Mouse (Mus musculus): ENCODE measurements around the gene Mcub. TPM values are rescaled to one million over a fixed set of nuclear protein-coding genes. Genes with fewer than 3 reads are reported as not detected.

The Mcub gene
- polyA plus RNA-seq, 1 experiment from 2014 or later = 3.4 TPM

GRCm38 (mm10) chr3:129880925-129881593, 88.9 kb downstream of the Mcub start:
- Histone ChIP-seq H3K4me3 (ENCODE audit: low read depth, low read length) (no peak overlapping the region), H3K27ac (ENCODE audit: low read length) (no peak overlapping the region), H3K4me1 (ENCODE audit: control insufficient read depth, insufficient read depth, low read length) (no peaks in the 10 kb centered on the region), H3K9ac (replicated peaks; ENCODE audit: low read depth, low read length) (no peak overlapping the region), H3K4me2 (replicated peaks; ENCODE audit: low read depth, low read length) (no peak overlapping the region), H3K9me3 (ENCODE audit: control insufficient read depth, low read depth, low read length) (no peaks in the 10 kb centered on the region), H3K36me3 (ENCODE audit: control insufficient read depth, insufficient read depth, low read length) (no peaks in the 10 kb centered on the region), H3K27me3 (ENCODE audit: control insufficient read depth, insufficient read depth, low read length) (no peaks in the 10 kb centered on the region)
- 74% methylated on average over 8 of the region's 8 CpGs for WGBS
- ATAC-seq (ENCODE audit: insufficient number of reproducible peaks, insufficient read depth, low FRiP score, low read depth) = no peak

GRCm38 (mm10) chr3:129879913-129880312, 90.1 kb downstream of the Mcub start:
- peak overlapping the region; percentile 56; the same call in 1 of the 2 replicates for H3K4me3 ChIP-seq (ENCODE audit: low read depth, low read length)
- no peaks in the 10 kb centered on the region for H3K36me3 ChIP-seq (ENCODE audit: control insufficient read depth, insufficient read depth, low read length)
- H3K27me3 ChIP-seq (ENCODE audit: control insufficient read depth, insufficient read depth, low read length) = no peaks in the 10 kb centered on the region
- no peak overlapping the region for H3K9ac ChIP-seq (replicated peaks; ENCODE audit: low read depth, low read length)
- 67% methylated on average over 2 of the region's 2 CpGs for WGBS
- ATAC-seq (ENCODE audit: insufficient number of reproducible peaks, insufficient read depth, low FRiP score, low read depth) = no peak
- peak overlapping the region; percentile 84 for H3K4me2 ChIP-seq (replicated peaks; ENCODE audit: low read depth, low read length)
- no peaks in the 10 kb centered on the region for H3K9me3 ChIP-seq (ENCODE audit: control insufficient read depth, low read depth, low read length)
- no peak overlapping the region for H3K27ac ChIP-seq (ENCODE audit: low read length)
- no peaks in the 10 kb centered on the region for H3K4me1 ChIP-seq (ENCODE audit: control insufficient read depth, insufficient read depth, low read length)

DNA sequence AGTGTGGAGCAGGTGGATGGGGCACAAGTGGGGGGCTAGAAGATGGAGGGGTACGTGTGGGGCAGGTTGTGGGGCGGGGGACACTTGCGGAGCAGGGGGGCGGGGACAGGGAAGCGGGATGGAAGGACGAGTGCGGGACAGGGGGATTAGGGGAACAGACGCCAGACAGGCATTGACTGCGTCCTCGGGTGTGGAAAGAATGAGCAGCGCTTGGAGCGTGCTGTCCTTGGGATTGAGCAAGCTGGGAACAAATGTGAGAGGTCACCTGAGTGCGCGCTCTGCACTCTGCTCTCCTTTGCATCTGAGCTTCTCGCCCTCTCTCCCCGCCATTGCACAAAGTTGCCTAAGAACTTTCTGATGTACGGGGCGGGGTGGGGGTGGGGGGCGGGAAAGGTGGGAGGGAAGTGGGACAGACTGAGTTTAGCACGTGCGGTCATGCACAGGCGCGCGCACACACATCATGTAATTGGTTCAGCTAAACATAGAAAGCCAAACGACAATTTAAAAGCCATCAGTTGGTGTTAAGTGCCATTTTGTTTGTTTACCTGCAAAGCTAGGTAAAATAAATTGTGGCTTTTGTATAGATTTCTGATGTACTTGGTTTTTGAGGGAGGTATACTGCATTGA, 90.8 kb downstream of the Mcub start:
- H3K27me3 ChIP-seq (ENCODE audit: control insufficient read depth, insufficient read depth, low read length) = no peaks in the 10 kb centered on the region
- H3K9me3 ChIP-seq (ENCODE audit: control insufficient read depth, low read depth, low read length) = no peaks in the 10 kb centered on the region
- WGBS = under 1% methylated on average over 24 of the region's 25 CpGs
- peak overlapping the region; percentile 84 for H3K4me2 ChIP-seq (replicated peaks; ENCODE audit: low read depth, low read length)
- ATAC-seq (ENCODE audit: insufficient number of reproducible peaks, insufficient read depth, low FRiP score, low read depth) = peak; percentile 38
- H3K36me3 ChIP-seq (ENCODE audit: control insufficient read depth, insufficient read depth, low read length) = no peaks in the 10 kb centered on the region
- H3K9ac ChIP-seq (replicated peaks; ENCODE audit: low read depth, low read length) = peak overlapping the region; percentile 53; the same call in 1 of the 2 replicates
- peak overlapping the region; percentile 56 for H3K4me3 ChIP-seq (ENCODE audit: low read depth, low read length)
- peak overlapping the region; percentile 56; the same call in 1 of the 2 replicates for H3K27ac ChIP-seq (ENCODE audit: low read length)
- no peaks in the 10 kb centered on the region for H3K4me1 ChIP-seq (ENCODE audit: control insufficient read depth, insufficient read depth, low read length)

- WGBS = under 1% methylated on average over 52 of the region's 66 CpGs
Observed at GRCm38 (mm10) chr3:129878405-129879021, 91.5 kb downstream of the Mcub start, which contains the start of gene Pla2g12a. Gene Pla2g12a, plus strand, starts transcription at chr3:129878606.

DNA sequence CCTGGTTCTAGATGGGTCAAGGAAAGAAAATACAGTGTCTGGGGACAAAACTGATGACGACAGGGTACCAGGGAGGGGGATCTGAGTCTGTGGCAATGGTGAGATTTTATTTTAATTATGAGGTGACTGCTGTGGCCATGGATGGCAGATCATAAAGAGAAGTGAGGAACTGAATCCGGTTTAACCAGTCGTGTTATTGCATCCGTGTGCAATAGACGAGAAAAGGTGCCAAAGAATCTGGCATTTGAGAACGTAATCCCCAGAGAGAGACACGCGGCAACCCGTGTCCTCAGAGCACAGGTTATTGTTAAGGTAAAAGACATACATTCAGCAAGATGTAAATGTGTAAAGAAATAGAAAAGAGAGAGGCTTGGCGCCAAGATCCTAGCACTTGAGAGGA, 92.7 kb downstream of the Mcub start:
- H3K27me3 ChIP-seq (ENCODE audit: control insufficient read depth, insufficient read depth, low read length) = no peaks in the 10 kb centered on the region
- WGBS = 85% methylated on average over 10 of the region's 10 CpGs
- H3K9ac ChIP-seq (replicated peaks; ENCODE audit: low read depth, low read length) = no peak overlapping the region
- no peaks in the 10 kb centered on the region for H3K4me1 ChIP-seq (ENCODE audit: control insufficient read depth, insufficient read depth, low read length)
- no peak overlapping the region for H3K27ac ChIP-seq (ENCODE audit: low read length)
- H3K4me2 ChIP-seq (replicated peaks; ENCODE audit: low read depth, low read length) = no peak overlapping the region
- H3K4me3 ChIP-seq (ENCODE audit: low read depth, low read length) = no peak overlapping the region
- H3K9me3 ChIP-seq (ENCODE audit: control insufficient read depth, low read depth, low read length) = no peaks in the 10 kb centered on the region
- no peak for ATAC-seq (ENCODE audit: insufficient number of reproducible peaks, insufficient read depth, low FRiP score, low read depth)
- no peaks in the 10 kb centered on the region for H3K36me3 ChIP-seq (ENCODE audit: control insufficient read depth, insufficient read depth, low read length)

More at GRCm38 (mm10) chr3:129878405-129879021, 91.5 kb downstream of the Mcub start, which contains the start of gene Pla2g12a:
- Histone ChIP-seq H3K4me3 (ENCODE audit: low read depth, low read length) (peak within 1 kb of the TSS; percentile 56), H3K4me2 (replicated peaks; ENCODE audit: low read depth, low read length) (peak within 1 kb of the TSS; percentile 84), H3K4me1 (ENCODE audit: control insufficient read depth, insufficient read depth, low read length) (no peaks in the 10 kb centered on the region), H3K9ac (replicated peaks; ENCODE audit: low read depth, low read length) (peak within 1 kb of the TSS; percentile 53; the same call in 1 of the 2 replicates), H3K27me3 (ENCODE audit: control insufficient read depth, insufficient read depth, low read length) (no peaks in the 10 kb centered on the region), H3K27ac (ENCODE audit: low read length) (peak within 1 kb of the TSS; percentile 56; the same call in 1 of the 2 replicates), H3K36me3 (ENCODE audit: control insufficient read depth, insufficient read depth, low read length) (no peaks in the 10 kb centered on the region), H3K9me3 (ENCODE audit: control insufficient read depth, low read depth, low read length) (no peaks in the 10 kb centered on the region)
- peak; percentile 90 for ATAC-seq (ENCODE audit: insufficient number of reproducible peaks, insufficient read depth, low FRiP score, low read depth)

Other genes starting within 250 kb of the Mcub start
- 2.0 and 2.2 TPM in 2 replicates for gene Egf, start 214.9 kb downstream of the Mcub start, polyA plus RNA-seq (2014; fragmentation: Nextera tagmentation; extraction: Ambion mirVana)
- gene Lrit3, start 166.2 kb downstream of the Mcub start, polyA plus RNA-seq (2014; fragmentation: Nextera tagmentation; extraction: Ambion mirVana) = 0.16 TPM in 1 of 2 replicates, not detected in the other
- not detected in 2 replicates for gene Rrh, start 147.6 kb downstream of the Mcub start, polyA plus RNA-seq (2014; fragmentation: Nextera tagmentation; extraction: Ambion mirVana)
- gene Gar1, start 138.8 kb downstream of the Mcub start, polyA plus RNA-seq (2014; fragmentation: Nextera tagmentation; extraction: Ambion mirVana) = 29.5 and 39.4 TPM in 2 replicates
- 67.4 and 76.1 TPM in 2 replicates for gene Cfi, start 134.3 kb downstream of the Mcub start, polyA plus RNA-seq (2014; fragmentation: Nextera tagmentation; extraction: Ambion mirVana)
- 38.5 and 50.1 TPM in 2 replicates for gene Pla2g12a, start 91.6 kb downstream of the Mcub start, polyA plus RNA-seq (2014; fragmentation: Nextera tagmentation; extraction: Ambion mirVana)
- gene Casp6, start 68.8 kb downstream of the Mcub start, polyA plus RNA-seq (2014; fragmentation: Nextera tagmentation; extraction: Ambion mirVana) = 98.6 and 112 TPM in 2 replicates
- gene Sec24b, start 91.3 kb upstream of the Mcub start, polyA plus RNA-seq (2014; fragmentation: Nextera tagmentation; extraction: Ambion mirVana) = 36.8 and 37.1 TPM in 2 replicates
- 7.7 and 7.9 TPM in 2 replicates for gene Col25a1, start 161.3 kb upstream of the Mcub start, polyA plus RNA-seq (2014; fragmentation: Nextera tagmentation; extraction: Ambion mirVana)

All from stomach, embryonic 14.5 days (tissue).